Mouse (Mus musculus) neural tube, embryonic 12.5 days (tissue): ENCODE measurements around the gene Magoh. TPM values are rescaled to one million over a fixed set of nuclear protein-coding genes. Genes with fewer than 3 reads are reported as not detected.

Experiments used
- ATAC-seq: fragments of 200-750 bp; cut with Nextera tagmentation; 2 replicates; pipeline ENCODE4 v1.8.0; 2017; ENCODE audit warnings: low read depth, mild to moderate bottlenecking, moderate TSS enrichment, moderate library complexity; ENCODE audit not compliant: low FRiP score
- H3K27ac ChIP-seq: fragments of 300-500 bp; sonication (generic); 2 replicates; pipeline ENCODE4 v1.5.1; 2016
- H3K27me3 ChIP-seq: fragments of 300-500 bp; sonication (generic); replicated peaks from 2 replicates; pipeline ENCODE4 v1.6.1; 2016; ENCODE audit warnings: mild to moderate bottlenecking
- H3K36me3 ChIP-seq: fragments of 300-500 bp; sonication (generic); 2 replicates; pipeline ENCODE4 v1.6.1; 2016; ENCODE audit warnings: mild to moderate bottlenecking
- H3K4me1 ChIP-seq: fragments of 300-500 bp; sonication (generic); 2 replicates; pipeline ENCODE4 v1.6.1; 2016
- H3K4me2 ChIP-seq: fragments of 300-500 bp; sonication (generic); replicated peaks from 2 replicates; pipeline ENCODE4 v1.6.1; 2016; ENCODE audit warnings: mild to moderate bottlenecking
- H3K4me3 ChIP-seq: fragments of 300-500 bp; sonication (generic); 2 replicates; pipeline ENCODE4 v1.5.1; 2016
- H3K9ac ChIP-seq: fragments of 300-500 bp; sonication (generic); 2 replicates; pipeline ENCODE4 v1.6.1; 2016; ENCODE audit warnings: mild to moderate bottlenecking
- H3K9me3 ChIP-seq: fragments of 300-500 bp; sonication (generic); 2 replicates; pipeline ENCODE4 v1.6.1; 2016; ENCODE audit warnings: mild to moderate bottlenecking
- WGBS: fragments of 180-500 bp; shearing (Covaris S2); methylation state at CpG from one replicate; pipeline ENCODE4 v1.1.7; 2016; 5-methylcytosine and 5-hydroxymethylcytosine counted together
- polyA plus RNA-seq: library from polyadenylated mRNA; unstranded; fragments of >200 nt; fragmentation: Nextera tagmentation; extraction: Ambion mirVana; gene quantifications from 2 replicates; pipeline ENCODE4 v1.2.1, GENCODE M21; 2016

Magoh gene
- polyA plus RNA-seq, 1 experiment from 2014 or later: 169 TPM

GRCm38 (mm10) chr4:107892663-107893062 lies 13.1 kb downstream of the Magoh start:
- no peak overlapping the region for H3K4me2 ChIP-seq
- WGBS: 82% methylated on average over 2 of the region's 2 CpGs
- H3K9me3 ChIP-seq: no peaks in the 10 kb centered on the region
- peaks cover 10% of the 10 kb centered on the region for H3K4me1 ChIP-seq
- peaks cover 45% of the 10 kb centered on the region for H3K36me3 ChIP-seq
- H3K27me3 ChIP-seq: no peaks in the 10 kb centered on the region
- no peak overlapping the region for H3K4me3 ChIP-seq
- no peak overlapping the region for H3K27ac ChIP-seq
- no peak overlapping the region for H3K9ac ChIP-seq
- ATAC-seq: no peak

GRCm38 (mm10) chr4:107899211-107899927 lies 19.8 kb downstream of the Magoh start:
- Histone ChIP-seq H3K9me3 (no peaks in the 10 kb centered on the region), H3K9ac (no peak overlapping the region), H3K36me3 (peaks cover 42% of the 10 kb centered on the region), H3K27ac (no peak overlapping the region), H3K4me3 (no peak overlapping the region), H3K4me1 (no peaks in the 10 kb centered on the region), H3K4me2 (no peak overlapping the region), H3K27me3 (no peaks in the 10 kb centered on the region)
- ATAC-seq: no peak
- 77% methylated on average over 5 of the region's 5 CpGs for WGBS

GRCm38 (mm10) chr4:107900206-107900605 lies 20.7 kb downstream of the Magoh start:
- Histone ChIP-seq H3K9ac (no peak overlapping the region), H3K4me3 (no peak overlapping the region), H3K4me2 (no peak overlapping the region), H3K27ac (no peak overlapping the region), H3K4me1 (no peaks in the 10 kb centered on the region), H3K9me3 (no peaks in the 10 kb centered on the region), H3K27me3 (no peaks in the 10 kb centered on the region), H3K36me3 (peaks cover 40% of the 10 kb centered on the region)
- 96% methylated on average over 3 of the region's 3 CpGs for WGBS
- no peak for ATAC-seq

- 93% methylated on average over 10 of the region's 10 CpGs for WGBS
- Histone ChIP-seq H3K4me3 (no peak overlapping the region), H3K27ac (no peak overlapping the region), H3K9ac (no peak overlapping the region), H3K4me1 (no peaks in the 10 kb centered on the region), H3K9me3 (no peaks in the 10 kb centered on the region), H3K36me3 (peaks cover 32% of the 10 kb centered on the region), H3K4me2 (no peak overlapping the region), H3K27me3 (no peaks in the 10 kb centered on the region)
- ATAC-seq: no peak
Measured at GRCm38 (mm10) chr4:107904252-107904651, 24.7 kb downstream of the Magoh start.

GRCm38 (mm10) chr4:107906561-107906960 lies 27.0 kb downstream of the Magoh start:
- no peaks in the 10 kb centered on the region for H3K27me3 ChIP-seq
- no peak overlapping the region for H3K4me2 ChIP-seq
- H3K4me3 ChIP-seq: no peak overlapping the region
- H3K27ac ChIP-seq: no peak overlapping the region
- H3K4me1 ChIP-seq: no peaks in the 10 kb centered on the region
- 92% methylated on average over 9 of the region's 9 CpGs for WGBS
- no peaks in the 10 kb centered on the region for H3K9me3 ChIP-seq
- no peak overlapping the region for H3K9ac ChIP-seq
- ATAC-seq: no peak
- H3K36me3 ChIP-seq: peaks cover 32% of the 10 kb centered on the region

GRCm38 (mm10) chr4:107910020-107910419 lies 30.5 kb downstream of the Magoh start:
- Histone ChIP-seq H3K9me3 (no peaks in the 10 kb centered on the region), H3K4me2 (no peak overlapping the region), H3K4me1 (no peaks in the 10 kb centered on the region), H3K9ac (no peak overlapping the region), H3K36me3 (peaks cover 39% of the 10 kb centered on the region), H3K4me3 (no peak overlapping the region), H3K27me3 (no peaks in the 10 kb centered on the region), H3K27ac (no peak overlapping the region)
- no peak for ATAC-seq
- 94% methylated on average over 4 of the region's 4 CpGs for WGBS

DNA sequence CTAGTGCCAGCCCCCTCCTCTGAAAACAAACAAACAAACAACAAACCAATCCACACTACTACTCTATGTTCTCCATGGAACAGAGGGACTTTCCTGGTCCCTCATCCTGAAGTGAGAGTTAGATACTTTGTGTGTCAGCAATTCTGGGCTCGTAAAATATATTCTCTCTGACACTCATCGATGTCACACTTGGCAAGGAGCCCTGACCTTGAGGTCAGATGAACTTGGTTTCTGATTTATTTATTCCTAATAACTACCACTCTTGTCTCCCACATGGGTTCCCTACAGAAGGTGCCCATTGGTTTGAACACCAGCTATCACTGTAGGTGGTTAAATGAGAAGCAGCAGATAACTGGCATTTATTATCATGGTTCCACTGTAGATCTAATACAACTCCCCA lies 40.8 kb downstream of the Magoh start:
- no peak for ATAC-seq
- Histone ChIP-seq H3K4me1 (peaks cover 13% of the 10 kb centered on the region; the same call in 1 of the 2 replicates), H3K9ac (no peak overlapping the region), H3K4me2 (no peak overlapping the region), H3K36me3 (no peaks in the 10 kb centered on the region), H3K27me3 (no peaks in the 10 kb centered on the region), H3K4me3 (no peak overlapping the region), H3K9me3 (no peaks in the 10 kb centered on the region), H3K27ac (no peak overlapping the region)
- 93% methylated on average over 2 of the region's 2 CpGs for WGBS

GRCm38 (mm10) chr4:107921152-107921695 lies 41.7 kb downstream of the Magoh start:
- 86% methylated on average over 8 of the region's 8 CpGs for WGBS
- no peak overlapping the region for H3K27ac ChIP-seq
- peaks cover 13% of the 10 kb centered on the region; the same call in 1 of the 2 replicates for H3K4me1 ChIP-seq
- H3K4me2 ChIP-seq: no peak overlapping the region
- no peak overlapping the region for H3K9ac ChIP-seq
- H3K27me3 ChIP-seq: no peaks in the 10 kb centered on the region
- ATAC-seq: no peak
- no peaks in the 10 kb centered on the region for H3K9me3 ChIP-seq
- no peaks in the 10 kb centered on the region for H3K36me3 ChIP-seq
- H3K4me3 ChIP-seq: no peak overlapping the region

- ATAC-seq: no peak
- H3K4me1 ChIP-seq: peaks cover 13% of the 10 kb centered on the region; the same call in 1 of the 2 replicates
- no peaks in the 10 kb centered on the region for H3K36me3 ChIP-seq
- 54% methylated on average over 4 of the region's 4 CpGs for WGBS
- H3K4me3 ChIP-seq: no peak overlapping the region
- H3K4me2 ChIP-seq: peak overlapping the region; percentile 85
- H3K27ac ChIP-seq: no peak overlapping the region
- H3K9me3 ChIP-seq: no peaks in the 10 kb centered on the region
- no peak overlapping the region for H3K9ac ChIP-seq
- H3K27me3 ChIP-seq: no peaks in the 10 kb centered on the region
Measured at GRCm38 (mm10) chr4:107921952-107922351, 42.4 kb downstream of the Magoh start.

DNA sequence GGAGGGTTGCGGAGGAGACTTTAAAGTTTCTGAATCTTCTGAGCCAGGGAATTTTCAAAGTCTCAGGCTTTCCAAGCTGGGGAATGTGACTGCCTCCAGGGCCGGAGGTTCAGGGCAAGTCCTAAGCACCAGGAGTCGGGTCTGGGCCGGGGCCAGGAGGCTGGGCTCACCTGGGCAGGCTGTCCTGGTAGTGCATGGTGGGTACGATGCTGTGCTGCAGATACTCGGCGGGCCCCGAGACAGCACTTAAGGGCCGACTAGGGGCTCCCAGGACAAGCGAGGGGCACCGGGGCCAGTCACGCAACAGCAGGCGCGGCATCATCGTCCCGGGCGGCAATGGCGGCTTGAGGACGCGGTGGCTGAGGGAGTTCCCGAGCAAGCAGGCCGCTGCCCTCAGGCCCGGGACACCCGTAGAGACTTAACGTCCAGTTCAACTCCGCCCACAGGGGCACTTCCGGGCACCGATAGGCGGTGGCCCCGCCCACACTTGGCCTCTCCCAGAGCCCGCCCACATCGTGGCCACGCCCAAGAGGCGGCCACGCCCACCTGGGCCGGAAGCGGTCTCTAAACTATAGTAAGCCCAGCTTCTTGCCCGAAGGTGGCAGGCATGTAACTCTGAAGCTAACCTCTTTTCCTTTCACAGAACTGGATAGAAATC lies 43.7 kb downstream of the Magoh start, which contains the start of gene Cpt2:
Gene Cpt2 (minus strand): TSS at position 466 of the 658 bp plus-strand sequence.
- peak within 1 kb of the TSS; percentile 85 for H3K4me2 ChIP-seq
- ATAC-seq: peak; percentile 93
- H3K36me3 ChIP-seq: no peaks in the 10 kb centered on the region
- H3K27ac ChIP-seq: no peak within 1 kb of the TSS
- H3K9me3 ChIP-seq: no peaks in the 10 kb centered on the region
- peak within 1 kb of the TSS; percentile 74 for H3K9ac ChIP-seq
- peaks cover 13% of the 10 kb centered on the region; the same call in 1 of the 2 replicates for H3K4me1 ChIP-seq
- 2% methylated on average over 35 of the region's 38 CpGs for WGBS
- H3K4me3 ChIP-seq: peak within 1 kb of the TSS; percentile 69
- no peaks in the 10 kb centered on the region for H3K27me3 ChIP-seq

GRCm38 (mm10) chr4:107923803-107924194 lies 44.2 kb downstream of the Magoh start:
- no peaks in the 10 kb centered on the region for H3K9me3 ChIP-seq
- WGBS: 46% methylated on average over 7 of the region's 7 CpGs
- no peaks in the 10 kb centered on the region for H3K36me3 ChIP-seq
- peak overlapping the region; percentile 69 for H3K4me3 ChIP-seq
- no peak overlapping the region for H3K9ac ChIP-seq
- H3K27ac ChIP-seq: no peak overlapping the region
- no peaks in the 10 kb centered on the region for H3K27me3 ChIP-seq
- peak; percentile 42 for ATAC-seq
- H3K4me1 ChIP-seq: peaks cover 13% of the 10 kb centered on the region; the same call in 1 of the 2 replicates
- H3K4me2 ChIP-seq: peak overlapping the region; percentile 85

- Histone ChIP-seq H3K4me2 (no peak overlapping the region), H3K36me3 (no peaks in the 10 kb centered on the region), H3K9ac (no peak overlapping the region), H3K27me3 (no peaks in the 10 kb centered on the region), H3K9me3 (no peaks in the 10 kb centered on the region), H3K27ac (no peak overlapping the region), H3K4me3 (no peak overlapping the region), H3K4me1 (no peaks in the 10 kb centered on the region)
- WGBS: 67% methylated on average over 2 of the region's 2 CpGs
- no peak for ATAC-seq
Measured at GRCm38 (mm10) chr4:107928269-107928668, 48.7 kb downstream of the Magoh start.
